Mouse (Mus musculus) liver, embryonic 15.5 days (tissue): ENCODE measurements around the gene D16Ertd472e. TPM values are rescaled to one million over a fixed set of nuclear protein-coding genes. Genes with fewer than 3 reads are reported as not detected.
A peak's percentile ranks its signal among the peaks of the same experiment; 100 is the strongest.

Source experiments
- ATAC-seq: fragments of 200-750 bp; cut with Nextera tagmentation; 2 replicates; pipeline ENCODE4 v1.8.0; 2017; ENCODE audit warnings: moderate number of reproducible peaks, mild to moderate bottlenecking, moderate library complexity; ENCODE audit not compliant: insufficient read depth
- H3K27ac ChIP-seq: fragments of 300-500 bp; sonication (generic); replicated peaks from 2 replicates; pipeline ENCODE4 v1.5.1; 2015; ENCODE audit warnings: mild to moderate bottlenecking, inconsistent platforms
- H3K27me3 ChIP-seq: fragments of 300-500 bp; sonication (generic); 2 replicates; pipeline ENCODE4 v1.6.1; 2015; ENCODE audit warnings: mild to moderate bottlenecking, inconsistent platforms
- H3K36me3 ChIP-seq: fragments of 300-500 bp; sonication (generic); replicated peaks from 2 replicates; pipeline ENCODE4 v1.6.1; 2015; ENCODE audit warnings: moderate library complexity, mild to moderate bottlenecking, inconsistent platforms
- H3K4me1 ChIP-seq: fragments of 300-500 bp; sonication (generic); replicated peaks from 2 replicates; pipeline ENCODE4 v1.6.1; 2015; ENCODE audit warnings: inconsistent platforms
- H3K4me2 ChIP-seq: fragments of 300-500 bp; sonication (generic); 2 replicates; pipeline ENCODE4 v1.6.1; 2015; ENCODE audit warnings: moderate library complexity, mild to moderate bottlenecking, inconsistent platforms
- H3K4me3 ChIP-seq: fragments of 300-500 bp; sonication (generic); replicated peaks from 2 replicates; pipeline ENCODE4 v1.5.1; 2015; ENCODE audit warnings: mild to moderate bottlenecking, inconsistent platforms
- H3K9ac ChIP-seq: fragments of 300-500 bp; sonication (generic); 2 replicates; pipeline ENCODE4 v1.6.1; 2015; ENCODE audit warnings: moderate library complexity, mild to moderate bottlenecking, inconsistent platforms
- H3K9me3 ChIP-seq: fragments of 300-500 bp; sonication (generic); replicated peaks from 2 replicates; pipeline ENCODE4 v1.6.1; 2016; ENCODE audit warnings: inconsistent platforms
- WGBS: fragments of 180-500 bp; shearing (Covaris S2); methylation state at CpG from one replicate; pipeline ENCODE4 v1.1.7; 2015; ENCODE audit warnings: mixed read lengths; ENCODE audit not compliant: insufficient replicate concordance; 5-methylcytosine and 5-hydroxymethylcytosine counted together
- polyA plus RNA-seq: library from polyadenylated mRNA; unstranded; fragments of >200 nt; fragmentation: Nextera tagmentation; extraction: Ambion mirVana; gene quantifications from 2 replicates; pipeline ENCODE4 v1.2.1, GENCODE M21; 2015

Gene D16Ertd472e
- 3.5 and 4.0 TPM in 2 replicates for polyA plus RNA-seq

DNA sequence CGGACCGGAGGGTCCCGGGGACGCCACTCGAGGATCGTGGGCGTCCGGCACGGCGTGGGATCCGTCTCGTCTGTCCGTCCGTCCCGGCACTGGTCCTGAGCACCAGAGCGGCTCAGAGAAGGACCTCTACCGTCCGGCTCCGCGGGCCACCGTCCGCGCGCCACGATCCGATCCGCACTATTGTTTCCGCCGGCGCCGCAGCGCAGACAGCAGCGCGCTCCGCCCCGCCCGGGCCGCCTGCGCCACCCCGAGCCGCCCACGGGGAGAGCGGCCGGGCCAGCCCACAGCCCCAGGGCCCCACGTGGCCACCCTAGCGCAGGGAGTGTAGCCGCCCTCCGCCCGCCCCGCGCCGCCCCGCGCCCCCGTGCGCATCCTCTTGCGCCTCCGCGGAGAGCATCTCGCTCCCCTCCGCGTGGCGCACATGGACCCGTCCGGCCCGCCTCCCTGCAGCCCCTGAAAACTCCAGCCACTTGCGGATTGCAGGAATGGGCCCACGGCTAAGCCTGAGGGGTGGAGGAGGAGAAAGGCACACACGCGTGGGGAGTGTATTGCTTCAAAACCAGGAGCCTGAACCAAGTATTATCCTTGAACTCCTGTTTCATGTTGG is at the start of gene D16Ertd472e:
TSS of gene D16Ertd472e (minus strand) at position 231 of the 607 bp plus-strand sequence.
- WGBS, result under 1% methylated on average over 70 of the region's 70 CpGs
- no peaks in the 10 kb centered on the region for H3K36me3 ChIP-seq
- peak within 1 kb of the TSS; percentile 79 for H3K4me2 ChIP-seq
- no peaks in the 10 kb centered on the region for H3K27me3 ChIP-seq
- peak within 1 kb of the TSS; percentile 67 for H3K27ac ChIP-seq
- peak within 1 kb of the TSS; percentile 59 for H3K9ac ChIP-seq
- no peaks in the 10 kb centered on the region for H3K9me3 ChIP-seq
- H3K4me1 ChIP-seq, result peaks cover 12% of the 10 kb centered on the region
- peak within 1 kb of the TSS; percentile 67 for H3K4me3 ChIP-seq
- ATAC-seq, result peak; percentile 93

GRCm38 (mm10) chr16:78622755-78623154 is 46.2 kb upstream of the D16Ertd472e start:
- Histone ChIP-seq H3K4me3 (no peak overlapping the region), H3K27ac (no peak overlapping the region), H3K27me3 (no peaks in the 10 kb centered on the region), H3K9ac (no peak overlapping the region), H3K4me2 (no peak overlapping the region), H3K9me3 (no peaks in the 10 kb centered on the region), H3K36me3 (no peaks in the 10 kb centered on the region), H3K4me1 (0 out of 2 replicates have a peak, but pooled peaks cover 4% of the 10 kb centered on the region)
- 41% methylated on average over 5 of the region's 5 CpGs for WGBS
- ATAC-seq, result peak; percentile 91

- H3K27me3 ChIP-seq, result no peaks in the 10 kb centered on the region
- H3K9me3 ChIP-seq, result no peaks in the 10 kb centered on the region
- no peaks in the 10 kb centered on the region for H3K36me3 ChIP-seq
- WGBS, result 50% methylated on average over 5 of the region's 5 CpGs
- ATAC-seq, result no peak
- H3K4me3 ChIP-seq, result no peak overlapping the region
- no peak overlapping the region for H3K4me2 ChIP-seq
- 0 out of 2 replicates have a peak, but pooled peaks cover 4% of the 10 kb centered on the region for H3K4me1 ChIP-seq
- no peak overlapping the region for H3K27ac ChIP-seq
- H3K9ac ChIP-seq, result no peak overlapping the region
These were observed 42.9 kb upstream of the D16Ertd472e start for GRCm38 (mm10) chr16:78619386-78619785.

DNA sequence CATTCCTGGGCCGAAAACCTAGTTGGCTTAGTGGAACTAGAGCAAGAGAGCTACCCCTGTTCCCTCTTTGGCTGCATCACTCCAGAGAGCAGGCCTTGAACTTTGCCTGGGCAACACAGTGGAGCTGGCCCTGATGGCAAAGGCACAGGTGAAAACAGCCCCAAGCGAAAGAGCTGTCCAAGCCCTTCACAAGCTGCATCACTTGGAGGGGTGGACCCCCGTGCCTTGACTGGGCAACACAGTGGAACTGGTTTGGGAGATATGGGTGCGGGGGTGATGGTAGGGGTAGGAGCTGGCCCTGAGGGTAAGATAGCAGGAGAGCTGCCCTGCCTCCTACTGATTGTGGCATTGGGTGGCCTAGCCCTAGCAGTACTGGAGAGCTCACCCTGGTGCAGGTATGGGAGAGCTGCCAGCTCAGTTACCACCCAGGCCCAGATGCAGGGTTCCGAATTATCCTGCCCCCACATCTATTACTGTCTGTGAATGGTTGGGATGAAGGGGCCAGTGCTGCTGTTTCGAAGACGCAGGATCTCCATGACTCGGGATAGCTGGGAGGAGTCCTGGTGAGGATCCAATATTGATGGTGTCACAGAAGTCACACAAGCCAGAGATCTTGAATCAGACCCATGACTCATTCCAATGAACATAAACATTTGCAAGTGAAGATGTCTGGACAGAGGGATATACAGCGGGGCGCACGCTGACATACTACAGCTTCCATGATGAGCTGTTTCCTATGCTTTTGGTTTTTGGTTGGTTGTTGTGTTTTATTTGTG is 41.4 kb upstream of the D16Ertd472e start:
- no peaks in the 10 kb centered on the region for H3K27me3 ChIP-seq
- 75% methylated on average over 11 of the region's 11 CpGs for WGBS
- H3K4me2 ChIP-seq, result no peak overlapping the region
- H3K9me3 ChIP-seq, result no peaks in the 10 kb centered on the region
- no peak for ATAC-seq
- no peak overlapping the region for H3K27ac ChIP-seq
- H3K4me3 ChIP-seq, result no peak overlapping the region
- H3K36me3 ChIP-seq, result no peaks in the 10 kb centered on the region
- no peak overlapping the region for H3K9ac ChIP-seq
- H3K4me1 ChIP-seq, result 0 out of 2 replicates have a peak, but pooled peaks cover 4% of the 10 kb centered on the region

DNA sequence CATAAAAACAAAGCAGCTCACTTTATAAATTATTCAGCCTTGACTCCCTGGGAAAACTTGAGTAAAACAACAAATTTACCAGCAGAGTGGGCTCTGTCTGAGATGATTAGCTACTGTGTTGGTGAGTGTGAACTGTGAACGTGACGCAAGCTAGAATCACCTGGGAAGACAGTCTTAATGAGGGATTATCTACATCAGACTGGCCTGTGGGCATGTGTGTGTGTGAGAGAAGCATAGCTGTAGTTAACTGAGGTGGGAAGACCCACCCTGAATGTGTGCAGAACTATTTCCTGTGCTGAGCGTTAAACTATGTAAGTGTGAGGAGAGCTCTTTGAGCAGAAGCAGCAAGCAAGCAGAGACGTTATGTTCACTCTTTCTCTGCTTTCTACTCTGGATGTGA is 29.7 kb upstream of the D16Ertd472e start:
- Histone ChIP-seq H3K27ac (no peak overlapping the region), H3K4me1 (no peaks in the 10 kb centered on the region), H3K9ac (no peak overlapping the region), H3K4me3 (no peak overlapping the region), H3K36me3 (no peaks in the 10 kb centered on the region), H3K27me3 (no peaks in the 10 kb centered on the region), H3K4me2 (no peak overlapping the region), H3K9me3 (0 out of 2 replicates have a peak, but pooled peaks cover 3% of the 10 kb centered on the region)
- 44% methylated on average over 4 of the region's 4 CpGs for WGBS
- no peak for ATAC-seq

- Histone ChIP-seq H3K9ac (no peak overlapping the region), H3K36me3 (no peaks in the 10 kb centered on the region), H3K4me1 (no peaks in the 10 kb centered on the region), H3K27ac (no peak overlapping the region), H3K27me3 (no peaks in the 10 kb centered on the region), H3K4me2 (no peak overlapping the region), H3K9me3 (0 out of 2 replicates have a peak, but pooled peaks cover 3% of the 10 kb centered on the region), H3K4me3 (no peak overlapping the region)
- ATAC-seq, result no peak
- 59% methylated on average over 1 of the region's 1 CpGs for WGBS
These were observed 22.4 kb upstream of the D16Ertd472e start for GRCm38 (mm10) chr16:78598919-78599318.

DNA sequence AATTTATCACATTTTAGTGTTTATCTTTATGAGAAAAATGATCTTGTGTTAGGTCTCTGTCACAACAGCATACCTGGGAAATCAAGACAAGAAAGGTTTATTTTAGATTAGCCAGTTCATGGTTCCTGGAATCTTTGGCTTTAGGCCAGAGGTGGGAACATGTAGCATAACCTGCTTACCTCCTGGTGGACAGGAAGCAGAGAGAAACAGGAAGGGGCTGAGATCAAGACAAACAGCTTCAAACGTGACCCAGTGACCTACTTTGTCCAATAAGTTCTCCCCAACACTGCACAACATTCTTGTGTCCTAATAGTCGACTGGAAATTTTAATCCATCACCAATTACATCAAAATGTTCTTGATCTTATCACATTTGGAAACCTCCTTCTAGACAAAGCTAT is 19.9 kb upstream of the D16Ertd472e start:
- H3K4me1 ChIP-seq, result no peaks in the 10 kb centered on the region
- no peak for ATAC-seq
- WGBS, result 21% methylated on average over 2 of the region's 2 CpGs

DNA sequence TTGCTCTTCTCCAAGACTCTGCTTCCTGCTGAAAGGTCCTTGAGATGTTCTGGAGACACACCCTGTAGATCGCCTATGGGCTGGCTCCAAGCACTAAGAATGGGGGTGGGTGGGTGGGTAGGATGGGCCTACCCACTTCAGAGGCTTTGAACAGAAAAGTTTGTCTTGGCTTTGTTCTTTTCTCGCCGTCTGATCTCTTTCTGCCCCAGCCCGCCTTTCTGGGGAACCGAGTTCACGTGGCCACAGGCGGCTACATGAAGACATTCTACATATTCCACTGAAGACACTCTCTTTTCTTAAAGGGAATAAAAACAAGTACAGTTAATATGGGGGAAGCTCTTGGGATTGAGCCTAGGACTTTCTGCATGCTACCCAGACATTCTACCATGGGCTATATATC is 19.3 kb upstream of the D16Ertd472e start:
- no peak overlapping the region for H3K27ac ChIP-seq
- no peak for ATAC-seq
- WGBS, result 79% methylated on average over 7 of the region's 7 CpGs
- no peaks in the 10 kb centered on the region for H3K4me1 ChIP-seq
- H3K9me3 ChIP-seq, result no peaks in the 10 kb centered on the region
- no peak overlapping the region for H3K4me3 ChIP-seq
- no peaks in the 10 kb centered on the region for H3K36me3 ChIP-seq
- H3K27me3 ChIP-seq, result no peaks in the 10 kb centered on the region
- no peak overlapping the region for H3K4me2 ChIP-seq
- H3K9ac ChIP-seq, result no peak overlapping the region

More for the DNA sequence above, 19.9 kb upstream of the D16Ertd472e start:
- Histone ChIP-seq H3K27ac (no peak overlapping the region), H3K36me3 (no peaks in the 10 kb centered on the region), H3K9me3 (no peaks in the 10 kb centered on the region), H3K27me3 (no peaks in the 10 kb centered on the region), H3K9ac (no peak overlapping the region), H3K4me3 (no peak overlapping the region), H3K4me2 (no peak overlapping the region)

- Histone ChIP-seq H3K27me3 (no peaks in the 10 kb centered on the region), H3K4me1 (no peaks in the 10 kb centered on the region), H3K4me2 (no peak overlapping the region), H3K9me3 (no peaks in the 10 kb centered on the region), H3K27ac (no peak overlapping the region), H3K9ac (no peak overlapping the region), H3K4me3 (no peak overlapping the region), H3K36me3 (no peaks in the 10 kb centered on the region)
- 34% methylated on average over 3 of the region's 3 CpGs for WGBS
- ATAC-seq, result no peak
These were observed 17.6 kb upstream of the D16Ertd472e start for GRCm38 (mm10) chr16:78594154-78594553.

GRCm38 (mm10) chr16:78591130-78591529 is 14.6 kb upstream of the D16Ertd472e start:
- H3K9ac ChIP-seq, result no peak overlapping the region
- no peak overlapping the region for H3K4me2 ChIP-seq
- no peak overlapping the region for H3K4me3 ChIP-seq
- 75% methylated on average over 6 of the region's 6 CpGs for WGBS
- no peak for ATAC-seq
- H3K9me3 ChIP-seq, result no peaks in the 10 kb centered on the region
- H3K27me3 ChIP-seq, result no peaks in the 10 kb centered on the region
- H3K36me3 ChIP-seq, result no peaks in the 10 kb centered on the region
- no peak overlapping the region for H3K27ac ChIP-seq
- H3K4me1 ChIP-seq, result no peaks in the 10 kb centered on the region

- Histone ChIP-seq H3K9ac (no peak overlapping the region), H3K27ac (no peak overlapping the region), H3K4me1 (peaks cover 3% of the 10 kb centered on the region; the same call in 1 of the 2 replicates), H3K4me2 (no peak overlapping the region), H3K4me3 (no peak overlapping the region), H3K36me3 (no peaks in the 10 kb centered on the region), H3K9me3 (no peaks in the 10 kb centered on the region), H3K27me3 (no peaks in the 10 kb centered on the region)
- 62% methylated on average over 2 of the region's 2 CpGs for WGBS
- ATAC-seq, result no peak
These were observed 12.3 kb upstream of the D16Ertd472e start for GRCm38 (mm10) chr16:78588821-78589220.
